Mouse (Mus musculus): Measurements from ENCODE around the gene Irx3. TPM values are rescaled to one million over a fixed set of nuclear protein-coding genes. Genes with fewer than 3 reads are reported as not detected.

Irx3 gene
- 2.0 TPM in 1 of 2 replicates, not detected in the other for total RNA-seq (2014; fragmentation: Nextera tagmentation)
- total RNA-seq (2017), result not detected in 2 replicates
- not detected in 2 replicates for polyA plus RNA-seq (2012)

- H3K4me1 ChIP-seq (ENCODE audit: insufficient read depth, low read depth, low read length), result no peaks in the 10 kb centered on the region
- TF ChIP-seq CTCF (IDR thresholded peaks at IDR 0.05; ENCODE audit: low read depth, low read length) (no peak), GATA1 (IDR thresholded peaks at IDR 0.05; ENCODE audit: borderline replicate concordance, low read length) (no peak), POLR2AphosphoS5 (IDR thresholded peaks at IDR 0.05; ENCODE audit: insufficient replicate concordance, low read depth, low read length) (no peak), TAL1 (conservative IDR thresholded peaks at IDR 0.05; ENCODE audit: low read depth, low read length) (no peak), GATA2 (IDR thresholded peaks at IDR 0.05; ENCODE audit: borderline replicate concordance, low read depth, low read length) (no peak)
- DNase-seq (ENCODE audit: low spot score), result no peak
- H3K4me3 ChIP-seq (ENCODE audit: low read depth, low read length), result no peak within 1 kb of the TSS; the same call in 1 of the 2 replicates
- no peak for ATAC-seq (ENCODE audit: extremely low read depth, insufficient number of reproducible peaks, low FRiP score, poor library complexity, severe bottlenecking)
- 0 out of 2 replicates have a peak, but pooled peaks cover 3% of the 10 kb centered on the region for H3K27me3 ChIP-seq (ENCODE audit: insufficient read depth, low read length)
- no peaks in the 10 kb centered on the region for H3K36me3 ChIP-seq (replicated peaks)
- H3K9me3 ChIP-seq (replicated peaks), result peaks cover 90% of the 10 kb centered on the region
Observed at GRCm38 (mm10) chr8:91801839-91802238, at the start of gene Irx3. Gene Irx3 (minus strand): TSS chr8:91802067.

- ATAC-seq (ENCODE audit: extremely low read depth, insufficient number of reproducible peaks, low FRiP score, poor library complexity, severe bottlenecking) (no peak), DNase-seq (ENCODE audit: low spot score) (no peak)
- Histone ChIP-seq H3K27me3 (ENCODE audit: insufficient read depth, low read length) (no peaks in the 10 kb centered on the region), H3K4me3 (ENCODE audit: low read depth, low read length) (no peak overlapping the region), H3K4me1 (ENCODE audit: insufficient read depth, low read depth, low read length) (no peaks in the 10 kb centered on the region), H3K9me3 (replicated peaks) (peaks cover 71% of the 10 kb centered on the region), H3K36me3 (replicated peaks) (no peaks in the 10 kb centered on the region)
- TF ChIP-seq GATA2 (IDR thresholded peaks at IDR 0.05; ENCODE audit: borderline replicate concordance, low read depth, low read length) (no peak), CTCF (IDR thresholded peaks at IDR 0.05; ENCODE audit: low read depth, low read length) (no peak), POLR2AphosphoS5 (IDR thresholded peaks at IDR 0.05; ENCODE audit: insufficient replicate concordance, low read depth, low read length) (no peak), TAL1 (conservative IDR thresholded peaks at IDR 0.05; ENCODE audit: low read depth, low read length) (no peak), GATA1 (IDR thresholded peaks at IDR 0.05; ENCODE audit: borderline replicate concordance, low read length) (no peak)
Observed at GRCm38 (mm10) chr8:91851359-91851758, 49.5 kb upstream of the Irx3 start.

- Histone ChIP-seq H3K27me3 (ENCODE audit: insufficient read depth, low read length) (no peaks in the 10 kb centered on the region), H3K9me3 (replicated peaks) (peaks cover 70% of the 10 kb centered on the region), H3K36me3 (replicated peaks) (no peaks in the 10 kb centered on the region), H3K4me3 (ENCODE audit: low read depth, low read length) (no peak overlapping the region), H3K4me1 (ENCODE audit: insufficient read depth, low read depth, low read length) (no peaks in the 10 kb centered on the region)
- no peak for ATAC-seq (ENCODE audit: extremely low read depth, insufficient number of reproducible peaks, low FRiP score, poor library complexity, severe bottlenecking)
- TF ChIP-seq TAL1 (conservative IDR thresholded peaks at IDR 0.05; ENCODE audit: low read depth, low read length), result no peak
- no peak for TF ChIP-seq POLR2AphosphoS5 (IDR thresholded peaks at IDR 0.05; ENCODE audit: insufficient replicate concordance, low read depth, low read length)
- no peak for TF ChIP-seq GATA1 (IDR thresholded peaks at IDR 0.05; ENCODE audit: borderline replicate concordance, low read length)
- no peak for TF ChIP-seq CTCF (IDR thresholded peaks at IDR 0.05; ENCODE audit: low read depth, low read length)
- no peak for TF ChIP-seq GATA2 (IDR thresholded peaks at IDR 0.05; ENCODE audit: borderline replicate concordance, low read depth, low read length)
- no peak for DNase-seq (ENCODE audit: low spot score)
Observed at GRCm38 (mm10) chr8:91849984-91850383, 48.1 kb upstream of the Irx3 start.

GRCm38 (mm10) chr8:91849529-91849928 lies 47.7 kb upstream of the Irx3 start:
- TF ChIP-seq GATA2 (IDR thresholded peaks at IDR 0.05; ENCODE audit: borderline replicate concordance, low read depth, low read length) (no peak), GATA1 (IDR thresholded peaks at IDR 0.05; ENCODE audit: borderline replicate concordance, low read length) (no peak), CTCF (IDR thresholded peaks at IDR 0.05; ENCODE audit: low read depth, low read length) (no peak), TAL1 (conservative IDR thresholded peaks at IDR 0.05; ENCODE audit: low read depth, low read length) (no peak), POLR2AphosphoS5 (IDR thresholded peaks at IDR 0.05; ENCODE audit: insufficient replicate concordance, low read depth, low read length) (no peak)
- Histone ChIP-seq H3K36me3 (replicated peaks) (no peaks in the 10 kb centered on the region), H3K4me1 (ENCODE audit: insufficient read depth, low read depth, low read length) (no peaks in the 10 kb centered on the region), H3K9me3 (replicated peaks) (peaks cover 71% of the 10 kb centered on the region), H3K4me3 (ENCODE audit: low read depth, low read length) (no peak overlapping the region), H3K27me3 (ENCODE audit: insufficient read depth, low read length) (no peaks in the 10 kb centered on the region)
- ATAC-seq (ENCODE audit: extremely low read depth, insufficient number of reproducible peaks, low FRiP score, poor library complexity, severe bottlenecking) (no peak), DNase-seq (ENCODE audit: low spot score) (no peak)

- Histone ChIP-seq H3K36me3 (replicated peaks) (no peaks in the 10 kb centered on the region), H3K27me3 (ENCODE audit: insufficient read depth, low read length) (no peaks in the 10 kb centered on the region), H3K4me3 (ENCODE audit: low read depth, low read length) (no peak overlapping the region), H3K9me3 (replicated peaks) (peaks cover 65% of the 10 kb centered on the region), H3K4me1 (ENCODE audit: insufficient read depth, low read depth, low read length) (no peaks in the 10 kb centered on the region)
- ATAC-seq (ENCODE audit: extremely low read depth, insufficient number of reproducible peaks, low FRiP score, poor library complexity, severe bottlenecking) (no peak), DNase-seq (ENCODE audit: low spot score) (no peak)
- TF ChIP-seq TAL1 (conservative IDR thresholded peaks at IDR 0.05; ENCODE audit: low read depth, low read length) (no peak), GATA1 (IDR thresholded peaks at IDR 0.05; ENCODE audit: borderline replicate concordance, low read length) (no peak), GATA2 (IDR thresholded peaks at IDR 0.05; ENCODE audit: borderline replicate concordance, low read depth, low read length) (no peak), POLR2AphosphoS5 (IDR thresholded peaks at IDR 0.05; ENCODE audit: insufficient replicate concordance, low read depth, low read length) (no peak)
Observed at GRCm38 (mm10) chr8:91845641-91846040, 43.8 kb upstream of the Irx3 start.

- no peak overlapping the region for H3K4me3 ChIP-seq (ENCODE audit: low read depth, low read length)
- peaks cover 63% of the 10 kb centered on the region for H3K9me3 ChIP-seq (replicated peaks)
- DNase-seq (ENCODE audit: low spot score), result no peak
- H3K27me3 ChIP-seq (ENCODE audit: insufficient read depth, low read length), result no peaks in the 10 kb centered on the region
- no peaks in the 10 kb centered on the region for H3K36me3 ChIP-seq (replicated peaks)
- H3K4me1 ChIP-seq (ENCODE audit: insufficient read depth, low read depth, low read length), result no peaks in the 10 kb centered on the region
- ATAC-seq (ENCODE audit: extremely low read depth, insufficient number of reproducible peaks, low FRiP score, poor library complexity, severe bottlenecking), result no peak
- TF ChIP-seq TAL1 (conservative IDR thresholded peaks at IDR 0.05; ENCODE audit: low read depth, low read length) (no peak), CTCF (IDR thresholded peaks at IDR 0.05; ENCODE audit: low read depth, low read length) (no peak), GATA1 (IDR thresholded peaks at IDR 0.05; ENCODE audit: borderline replicate concordance, low read length) (no peak), POLR2AphosphoS5 (IDR thresholded peaks at IDR 0.05; ENCODE audit: insufficient replicate concordance, low read depth, low read length) (no peak), GATA2 (IDR thresholded peaks at IDR 0.05; ENCODE audit: borderline replicate concordance, low read depth, low read length) (no peak)
Observed at GRCm38 (mm10) chr8:91837131-91837530, 35.3 kb upstream of the Irx3 start.

All from G1E (cell line).